Mouse (Mus musculus) neural tube, embryonic 15.5 days (tissue): ENCODE measurements at regions not wholly inside any gene's neighbourhood (a gene's known extent, or its start where the extent isn't known, plus 50 kb on each side); places are given as distances from the start of the nearest gene placed in this dataset.

ENCODE experiments used
- ATAC-seq: fragments of 200-750 bp; cut with Nextera tagmentation; 2 replicates; pipeline ENCODE4 v1.8.0; 2017; ENCODE audit warnings: mild to moderate bottlenecking, moderate TSS enrichment, moderate library complexity; ENCODE audit not compliant: low FRiP score
- H3K27ac ChIP-seq: fragments of 300-500 bp; sonication (generic); replicated peaks from 2 replicates; pipeline ENCODE4 v1.5.1; 2015; ENCODE audit warnings: mild to moderate bottlenecking, inconsistent platforms
- H3K27me3 ChIP-seq: fragments of 300-500 bp; sonication (generic); replicated peaks from 2 replicates; pipeline ENCODE4 v1.6.1; 2015; ENCODE audit warnings: inconsistent platforms
- H3K36me3 ChIP-seq: fragments of 300-500 bp; sonication (generic); 2 replicates; pipeline ENCODE4 v1.6.1; 2015; ENCODE audit warnings: inconsistent platforms
- H3K4me1 ChIP-seq: fragments of 300-500 bp; sonication (generic); 2 replicates; pipeline ENCODE4 v1.6.1; 2015; ENCODE audit warnings: inconsistent platforms
- H3K4me2 ChIP-seq: fragments of 300-500 bp; sonication (generic); 2 replicates; pipeline ENCODE4 v1.6.1; 2015; ENCODE audit warnings: inconsistent platforms, mild to moderate bottlenecking, moderate library complexity
- H3K4me3 ChIP-seq: fragments of 300-500 bp; sonication (generic); replicated peaks from 2 replicates; pipeline ENCODE4 v1.5.1; 2015; ENCODE audit warnings: mild to moderate bottlenecking, inconsistent platforms
- H3K9ac ChIP-seq: fragments of 300-500 bp; sonication (generic); replicated peaks from 2 replicates; pipeline ENCODE4 v1.6.1; 2015; ENCODE audit warnings: mild to moderate bottlenecking, inconsistent platforms
- H3K9me3 ChIP-seq: fragments of 300-500 bp; sonication (generic); replicated peaks from 2 replicates; pipeline ENCODE4 v1.6.1; 2016; ENCODE audit warnings: inconsistent platforms
- WGBS: fragments of 180-500 bp; shearing (Covaris S2); methylation state at CpG from one replicate; pipeline ENCODE4 v1.1.7; 2015; ENCODE audit warnings: mixed read lengths; 5-methylcytosine and 5-hydroxymethylcytosine counted together

DNA sequence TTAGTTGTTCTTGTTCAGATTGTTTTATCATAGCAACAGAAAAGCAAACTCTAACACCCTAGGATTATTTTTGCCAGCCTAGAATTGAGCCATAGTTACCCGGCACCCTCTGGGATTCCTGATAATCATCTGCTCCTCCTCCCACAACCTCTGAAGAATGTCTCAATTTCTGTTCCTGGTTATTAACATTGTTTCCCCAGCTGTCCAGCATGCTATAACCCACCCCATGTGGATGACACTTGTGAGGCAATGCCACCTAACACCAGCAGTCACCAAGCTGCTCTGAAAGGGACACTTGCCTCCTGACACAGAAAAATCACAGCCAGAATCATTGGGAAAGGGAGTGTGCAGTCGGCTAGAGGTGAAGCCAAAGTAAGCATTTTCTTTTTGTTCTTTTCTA lies 2442.1 kb upstream of the Gm7489 start:
- ATAC-seq: no peak

DNA sequence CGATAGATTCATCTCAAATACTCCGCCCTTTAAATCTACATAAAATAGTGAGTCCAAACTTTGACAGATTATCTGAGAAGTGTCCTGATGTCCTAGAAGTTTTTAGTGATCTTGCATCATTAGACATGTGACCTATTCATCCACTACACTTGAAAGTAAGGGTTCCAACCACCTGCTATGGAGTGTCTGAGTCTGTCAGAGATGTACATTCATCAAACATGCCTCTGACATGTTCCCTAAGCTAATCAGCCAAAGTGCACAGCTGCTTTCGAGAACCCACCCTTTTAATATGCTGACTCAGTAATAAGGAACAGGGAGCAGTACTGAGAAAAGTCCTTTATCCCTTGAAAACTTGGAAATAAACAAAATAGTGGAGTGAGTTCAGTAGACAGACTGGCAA lies 2414.8 kb upstream of the Gm7489 start:
- no peaks in the 10 kb centered on the region for H3K9me3 ChIP-seq
- H3K4me1 ChIP-seq: no peaks in the 10 kb centered on the region
- no peak overlapping the region for H3K4me2 ChIP-seq
- no peak overlapping the region for H3K9ac ChIP-seq
- no peak for ATAC-seq
- no peak overlapping the region for H3K4me3 ChIP-seq
- WGBS: 86% methylated on average over 3 of the region's 3 CpGs
- H3K36me3 ChIP-seq: no peaks in the 10 kb centered on the region
- no peaks in the 10 kb centered on the region for H3K27me3 ChIP-seq
- H3K27ac ChIP-seq: no peak overlapping the region

More for the DNA sequence above, 2442.1 kb upstream of the Gm7489 start:
- no peaks in the 10 kb centered on the region for H3K9me3 ChIP-seq
- no peaks in the 10 kb centered on the region for H3K36me3 ChIP-seq
- WGBS: 87% methylated on average over 2 of the region's 2 CpGs
- H3K27me3 ChIP-seq: no peaks in the 10 kb centered on the region
- no peaks in the 10 kb centered on the region for H3K4me1 ChIP-seq
- H3K4me2 ChIP-seq: no peak overlapping the region
- H3K9ac ChIP-seq: no peak overlapping the region
- H3K27ac ChIP-seq: no peak overlapping the region
- H3K4me3 ChIP-seq: no peak overlapping the region

DNA sequence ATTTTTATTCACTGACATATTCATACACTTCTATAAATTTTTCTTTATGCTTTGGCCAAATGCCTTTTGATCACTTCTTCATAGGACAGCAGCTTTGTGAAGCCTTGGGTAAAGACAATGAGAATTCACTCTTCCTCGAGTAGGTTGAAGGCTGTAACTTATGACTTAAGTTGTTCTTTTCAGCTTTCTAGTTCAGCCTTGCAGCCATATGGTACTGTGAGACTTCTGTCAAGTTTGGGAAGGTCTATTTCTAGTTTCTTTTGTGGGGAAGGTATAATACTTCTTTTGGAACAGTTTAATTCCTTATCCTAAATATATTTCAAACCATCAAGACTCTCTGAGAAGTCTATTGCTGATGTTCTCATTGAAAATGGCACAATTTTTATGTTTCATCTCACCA lies 2413.6 kb upstream of the Gm7489 start:
- 64% methylated on average over 1 of the region's 1 CpGs for WGBS
- Histone ChIP-seq H3K36me3 (no peaks in the 10 kb centered on the region), H3K4me2 (no peak overlapping the region), H3K9me3 (no peaks in the 10 kb centered on the region), H3K4me3 (no peak overlapping the region), H3K27ac (no peak overlapping the region), H3K27me3 (no peaks in the 10 kb centered on the region), H3K9ac (no peak overlapping the region), H3K4me1 (no peaks in the 10 kb centered on the region)
- ATAC-seq: no peak

DNA sequence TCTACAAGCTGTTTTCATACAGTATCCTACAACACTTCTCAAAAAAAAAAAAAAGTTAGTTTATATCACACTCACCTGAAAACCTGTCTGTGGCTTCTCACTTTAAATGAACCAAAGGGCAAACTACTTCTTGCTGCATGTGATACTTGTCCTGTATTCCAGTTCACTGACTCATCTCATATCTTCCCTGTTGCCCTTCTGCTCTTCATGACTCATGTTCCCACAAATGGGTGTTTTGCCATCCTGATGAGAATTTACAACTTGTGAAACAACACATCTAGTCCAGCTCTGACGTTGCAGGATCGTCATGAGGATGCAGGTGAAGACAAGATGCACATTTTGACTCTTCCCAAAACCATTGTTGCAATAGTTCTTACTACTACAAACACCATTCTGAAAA lies 2412.7 kb upstream of the Gm7489 start:
- no peaks in the 10 kb centered on the region for H3K27me3 ChIP-seq
- H3K27ac ChIP-seq: no peak overlapping the region
- ATAC-seq: no peak
- H3K9me3 ChIP-seq: no peaks in the 10 kb centered on the region
- no peaks in the 10 kb centered on the region for H3K4me1 ChIP-seq
- H3K4me2 ChIP-seq: no peak overlapping the region
- WGBS: 89% methylated on average over 2 of the region's 2 CpGs
- H3K36me3 ChIP-seq: no peaks in the 10 kb centered on the region
- H3K4me3 ChIP-seq: no peak overlapping the region
- H3K9ac ChIP-seq: no peak overlapping the region

DNA sequence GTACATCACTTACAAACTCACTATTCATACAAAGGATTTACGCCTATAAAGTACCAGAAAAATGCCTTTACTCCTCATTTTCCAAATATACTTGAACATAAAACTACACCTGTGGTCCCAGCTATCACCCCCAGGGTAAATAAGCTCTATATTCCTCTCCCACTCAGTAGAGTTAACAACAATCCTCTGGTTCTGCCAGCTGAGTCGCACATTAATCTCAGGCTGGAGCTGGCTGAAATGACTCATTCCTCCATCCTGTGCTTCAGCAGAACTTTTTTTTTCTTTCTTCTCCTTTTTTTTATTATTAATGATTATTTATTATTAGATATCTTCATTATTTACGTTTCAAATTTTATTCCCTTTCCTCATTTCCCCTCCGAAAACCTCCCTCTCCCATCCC lies 2402.8 kb upstream of the Gm7489 start:
- H3K4me1 ChIP-seq: no peaks in the 10 kb centered on the region
- no peaks in the 10 kb centered on the region for H3K27me3 ChIP-seq
- WGBS: 84% methylated on average over 4 of the region's 4 CpGs
- H3K27ac ChIP-seq: no peak overlapping the region
- H3K36me3 ChIP-seq: no peaks in the 10 kb centered on the region
- no peak for ATAC-seq
- no peak overlapping the region for H3K4me3 ChIP-seq
- H3K4me2 ChIP-seq: no peak overlapping the region
- H3K9me3 ChIP-seq: no peaks in the 10 kb centered on the region
- H3K9ac ChIP-seq: no peak overlapping the region

DNA sequence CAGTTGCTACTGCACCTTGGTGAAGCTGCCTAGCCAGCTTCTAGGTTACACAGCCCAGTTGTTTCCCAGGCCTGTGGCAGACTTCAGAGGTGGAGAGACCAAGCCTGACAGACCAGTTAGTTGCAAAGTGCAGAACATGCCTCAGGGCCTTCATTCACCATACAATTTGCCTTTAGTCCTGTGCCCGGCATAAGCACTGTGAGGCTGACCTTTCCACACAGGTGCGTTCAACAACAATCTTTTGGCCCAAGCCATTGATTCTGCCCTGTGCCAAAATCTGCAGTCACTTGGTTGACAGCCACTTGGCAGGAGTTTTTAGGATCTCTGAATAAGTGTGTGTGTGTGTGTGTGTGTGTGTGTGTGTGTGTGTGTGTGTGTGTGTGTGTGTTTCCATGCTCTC lies 2400.5 kb upstream of the Gm7489 start:
- no peak overlapping the region for H3K4me2 ChIP-seq
- no peaks in the 10 kb centered on the region for H3K36me3 ChIP-seq
- ATAC-seq: no peak
- no peaks in the 10 kb centered on the region for H3K4me1 ChIP-seq
- no peak overlapping the region for H3K4me3 ChIP-seq
- H3K27ac ChIP-seq: no peak overlapping the region
- H3K9ac ChIP-seq: no peak overlapping the region
- no peaks in the 10 kb centered on the region for H3K9me3 ChIP-seq
- 84% methylated on average over 2 of the region's 2 CpGs for WGBS
- H3K27me3 ChIP-seq: no peaks in the 10 kb centered on the region

DNA sequence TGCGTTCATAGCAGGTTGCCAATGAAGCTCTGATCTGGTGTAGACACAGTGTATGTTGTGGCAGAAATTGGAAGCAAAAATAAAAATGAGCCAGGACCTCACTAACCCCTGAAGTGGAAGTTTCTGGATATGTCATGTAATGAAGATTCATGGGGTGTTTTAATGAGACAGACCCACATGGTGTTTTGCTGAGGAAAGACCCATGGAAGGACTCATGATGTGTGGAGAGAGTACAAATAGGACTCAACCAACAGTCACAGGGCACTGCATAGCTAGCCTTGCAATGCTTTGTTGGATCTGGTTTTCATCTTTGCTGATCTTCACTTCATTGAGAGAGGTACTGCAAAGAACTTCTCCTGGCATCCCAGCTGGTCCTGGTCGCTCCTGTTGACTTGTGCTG lies 2399.2 kb upstream of the Gm7489 start:
- no peaks in the 10 kb centered on the region for H3K9me3 ChIP-seq
- H3K4me3 ChIP-seq: no peak overlapping the region
- H3K4me1 ChIP-seq: no peaks in the 10 kb centered on the region
- no peak overlapping the region for H3K4me2 ChIP-seq
- no peak overlapping the region for H3K27ac ChIP-seq
- no peaks in the 10 kb centered on the region for H3K36me3 ChIP-seq
- no peak overlapping the region for H3K9ac ChIP-seq
- H3K27me3 ChIP-seq: no peaks in the 10 kb centered on the region
- WGBS: 93% methylated on average over 2 of the region's 2 CpGs
- ATAC-seq: no peak

DNA sequence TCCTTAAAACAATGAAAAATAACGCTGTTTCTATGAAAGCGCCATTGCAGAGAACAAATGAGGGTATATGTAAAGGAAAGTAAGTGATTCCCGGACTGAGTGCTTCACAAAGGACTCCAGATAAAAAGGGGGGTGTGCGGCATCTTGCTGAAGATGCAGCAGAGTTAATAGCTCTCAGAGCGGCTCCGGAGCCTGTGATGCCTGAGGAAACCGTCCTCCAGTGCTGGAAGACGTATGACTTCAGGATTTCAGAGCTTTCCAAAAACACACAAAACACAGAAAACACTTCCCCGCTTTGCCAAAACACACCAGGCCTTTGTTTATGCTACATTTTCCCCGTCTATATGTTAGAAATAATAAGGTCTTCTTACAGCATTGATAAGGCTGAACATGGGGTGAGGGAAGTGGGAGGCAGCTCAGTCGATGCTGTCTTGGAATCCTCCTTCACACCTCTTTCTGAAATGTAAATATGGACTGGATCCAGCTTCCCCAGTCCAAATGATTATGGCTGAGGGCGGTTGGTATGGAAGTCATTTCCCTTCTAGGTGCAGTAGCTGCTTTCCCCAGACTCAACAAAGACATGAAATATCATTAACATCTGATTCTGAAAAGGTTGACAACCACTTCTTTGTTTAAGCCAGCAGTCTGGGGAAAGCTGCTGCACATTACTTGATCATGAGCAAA lies 2382.5 kb upstream of the Gm7489 start:
- no peak for ATAC-seq
- no peaks in the 10 kb centered on the region for H3K36me3 ChIP-seq
- no peak overlapping the region for H3K4me3 ChIP-seq
- no peaks in the 10 kb centered on the region for H3K9me3 ChIP-seq
- 79% methylated on average over 12 of the region's 12 CpGs for WGBS
- no peak overlapping the region for H3K4me2 ChIP-seq
- no peak overlapping the region for H3K9ac ChIP-seq
- H3K4me1 ChIP-seq: no peaks in the 10 kb centered on the region
- H3K27me3 ChIP-seq: no peaks in the 10 kb centered on the region
- no peak overlapping the region for H3K27ac ChIP-seq

DNA sequence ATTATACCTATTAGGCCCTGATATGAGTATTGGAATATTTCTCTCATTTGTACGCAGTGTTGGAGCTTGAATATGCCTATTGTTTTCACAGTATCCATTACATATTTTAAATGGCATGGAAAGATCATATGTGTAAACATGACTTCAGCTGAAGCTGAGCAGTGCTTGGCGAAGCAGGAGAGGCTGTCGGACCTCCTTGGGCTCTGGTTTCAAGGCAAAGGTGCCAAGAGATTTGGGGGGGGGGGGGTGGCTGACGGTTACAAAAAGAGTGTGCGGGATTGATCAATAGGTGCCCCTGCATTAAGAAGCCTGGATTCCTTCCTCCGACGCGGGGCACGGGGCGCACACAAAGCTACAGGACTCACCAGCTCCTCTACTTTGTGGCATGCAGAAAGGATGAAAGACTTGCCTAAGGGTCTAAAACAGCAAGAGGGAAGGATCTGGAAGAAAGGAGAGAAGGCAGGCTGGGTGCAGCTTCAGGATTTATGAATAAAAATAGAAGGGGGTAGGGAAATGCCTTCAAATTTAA lies 2381.9 kb upstream of the Gm7489 start:
- Histone ChIP-seq H3K4me2 (no peak overlapping the region), H3K27ac (no peak overlapping the region), H3K4me1 (no peaks in the 10 kb centered on the region), H3K4me3 (no peak overlapping the region), H3K36me3 (no peaks in the 10 kb centered on the region), H3K27me3 (no peaks in the 10 kb centered on the region), H3K9me3 (no peaks in the 10 kb centered on the region), H3K9ac (no peak overlapping the region)
- WGBS: 73% methylated on average over 10 of the region's 10 CpGs
- no peak for ATAC-seq

DNA sequence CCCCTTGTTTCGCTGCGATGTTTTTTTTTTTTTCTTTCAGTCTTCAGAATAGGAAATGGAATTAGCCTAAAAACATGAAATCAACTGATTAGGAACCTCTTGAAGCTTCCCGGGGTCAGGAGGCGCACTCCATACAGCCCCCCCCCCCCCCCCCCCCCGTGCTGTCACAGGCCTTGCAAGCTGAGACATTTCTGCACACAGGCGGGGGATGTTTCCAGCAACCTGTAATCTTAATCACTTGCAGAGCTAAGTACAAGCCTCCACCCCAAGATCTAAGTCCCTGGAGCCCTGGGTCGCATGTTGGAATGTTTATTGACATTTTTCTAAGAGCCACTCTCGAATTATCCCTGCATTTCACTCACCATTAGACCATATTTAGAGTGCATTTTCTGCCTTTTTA lies 2381.4 kb upstream of the Gm7489 start:
- Histone ChIP-seq H3K27ac (no peak overlapping the region), H3K4me3 (no peak overlapping the region), H3K9me3 (no peaks in the 10 kb centered on the region), H3K36me3 (no peaks in the 10 kb centered on the region), H3K4me2 (no peak overlapping the region), H3K9ac (no peak overlapping the region), H3K4me1 (no peaks in the 10 kb centered on the region), H3K27me3 (no peaks in the 10 kb centered on the region)
- no peak for ATAC-seq
- 65% methylated on average over 8 of the region's 8 CpGs for WGBS

DNA sequence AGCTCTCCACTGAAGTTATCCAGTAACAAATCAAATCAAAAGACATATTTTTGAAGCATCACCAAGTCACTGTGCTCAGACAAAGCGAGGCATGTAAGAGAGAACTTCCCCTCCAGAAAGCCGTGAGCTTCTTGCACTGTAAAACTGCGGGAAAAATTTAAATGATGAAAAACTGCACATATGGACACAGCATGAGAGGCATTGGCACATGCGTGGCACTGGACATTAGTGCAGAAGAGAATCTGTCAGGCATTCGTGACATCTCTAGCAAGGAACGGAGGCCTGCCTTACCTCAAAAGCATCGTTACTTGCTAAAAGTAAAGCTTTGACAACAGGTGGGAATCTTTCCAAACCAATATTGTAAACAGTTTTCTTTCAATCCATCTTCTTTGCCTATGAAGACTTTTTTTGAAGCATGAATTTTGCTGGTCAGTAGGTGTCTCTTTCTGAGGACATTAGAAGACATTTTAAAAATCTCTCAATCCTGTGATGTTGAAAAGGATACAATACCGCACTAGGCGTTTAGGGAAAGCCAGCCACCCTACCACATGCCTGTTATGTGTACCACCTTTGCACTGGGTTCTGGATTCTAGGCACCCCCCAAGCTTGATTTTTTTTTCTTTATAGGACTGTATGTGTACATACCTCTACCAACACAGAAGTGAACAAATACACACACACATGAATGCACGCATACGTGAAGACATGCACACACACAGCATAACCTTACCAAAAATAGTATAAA lies 2380.5 kb upstream of the Gm7489 start:
- no peak for ATAC-seq
- no peak overlapping the region for H3K27ac ChIP-seq
- H3K9me3 ChIP-seq: no peaks in the 10 kb centered on the region
- WGBS: 84% methylated on average over 11 of the region's 11 CpGs
- no peak overlapping the region for H3K4me2 ChIP-seq
- H3K4me3 ChIP-seq: no peak overlapping the region
- H3K27me3 ChIP-seq: no peaks in the 10 kb centered on the region
- H3K9ac ChIP-seq: no peak overlapping the region
- no peaks in the 10 kb centered on the region for H3K4me1 ChIP-seq
- H3K36me3 ChIP-seq: no peaks in the 10 kb centered on the region

DNA sequence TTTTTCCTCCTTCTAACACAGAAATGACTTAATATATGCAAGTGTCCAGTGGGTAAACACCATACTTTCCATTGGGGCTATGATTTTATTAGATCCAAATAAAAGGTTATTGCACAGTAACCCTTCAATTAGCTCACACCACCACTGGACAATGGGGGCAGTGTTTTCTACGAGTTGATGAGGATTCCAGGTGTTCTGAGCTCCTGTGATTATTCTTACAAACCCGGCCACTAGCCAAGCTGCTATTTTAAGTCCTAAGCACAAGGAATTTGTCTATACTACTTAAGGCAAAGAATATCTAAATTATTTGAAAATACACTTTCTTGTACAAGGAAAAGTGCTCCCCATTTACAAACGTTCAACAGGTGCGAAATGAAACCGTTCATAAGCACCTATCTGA lies 2379.9 kb upstream of the Gm7489 start:
- no peaks in the 10 kb centered on the region for H3K36me3 ChIP-seq
- H3K4me3 ChIP-seq: no peak overlapping the region
- no peaks in the 10 kb centered on the region for H3K9me3 ChIP-seq
- H3K27me3 ChIP-seq: no peaks in the 10 kb centered on the region
- H3K4me1 ChIP-seq: no peaks in the 10 kb centered on the region
- H3K4me2 ChIP-seq: no peak overlapping the region
- no peak overlapping the region for H3K9ac ChIP-seq
- WGBS: 81% methylated on average over 5 of the region's 5 CpGs
- no peak overlapping the region for H3K27ac ChIP-seq
- no peak for ATAC-seq
